Mouse (Mus musculus): ENCODE measurements at regions not wholly inside any gene's neighbourhood (a gene's known extent, or its start where the extent isn't known, plus 50 kb on each side); places are given as distances from the start of the nearest gene placed in this dataset.

DNA sequence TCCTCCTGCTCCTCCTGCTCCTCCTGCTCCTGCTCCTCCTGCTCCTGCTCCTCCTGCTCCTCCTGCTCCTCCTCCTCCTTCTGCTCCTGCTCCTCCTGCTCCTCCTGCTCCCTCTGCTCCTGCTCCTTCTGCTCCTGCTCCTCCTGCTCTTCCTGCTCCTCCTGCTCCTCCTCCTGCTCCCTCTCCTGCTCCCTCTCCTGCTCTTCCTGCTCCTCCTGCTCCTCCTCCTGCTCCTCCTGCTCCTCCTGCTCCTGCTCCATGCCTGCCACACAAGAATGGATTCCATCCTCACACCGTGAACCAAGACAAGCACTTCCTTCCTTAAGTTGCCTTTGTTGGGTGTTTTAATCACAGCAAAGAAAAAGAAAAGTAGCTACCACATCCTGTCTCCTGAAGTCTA, 144.4 kb upstream of the A230072I06Rik start:
- DNase-seq: no peak
- intact Hi-C loops (cut with DNase I): no loop called here

DNA sequence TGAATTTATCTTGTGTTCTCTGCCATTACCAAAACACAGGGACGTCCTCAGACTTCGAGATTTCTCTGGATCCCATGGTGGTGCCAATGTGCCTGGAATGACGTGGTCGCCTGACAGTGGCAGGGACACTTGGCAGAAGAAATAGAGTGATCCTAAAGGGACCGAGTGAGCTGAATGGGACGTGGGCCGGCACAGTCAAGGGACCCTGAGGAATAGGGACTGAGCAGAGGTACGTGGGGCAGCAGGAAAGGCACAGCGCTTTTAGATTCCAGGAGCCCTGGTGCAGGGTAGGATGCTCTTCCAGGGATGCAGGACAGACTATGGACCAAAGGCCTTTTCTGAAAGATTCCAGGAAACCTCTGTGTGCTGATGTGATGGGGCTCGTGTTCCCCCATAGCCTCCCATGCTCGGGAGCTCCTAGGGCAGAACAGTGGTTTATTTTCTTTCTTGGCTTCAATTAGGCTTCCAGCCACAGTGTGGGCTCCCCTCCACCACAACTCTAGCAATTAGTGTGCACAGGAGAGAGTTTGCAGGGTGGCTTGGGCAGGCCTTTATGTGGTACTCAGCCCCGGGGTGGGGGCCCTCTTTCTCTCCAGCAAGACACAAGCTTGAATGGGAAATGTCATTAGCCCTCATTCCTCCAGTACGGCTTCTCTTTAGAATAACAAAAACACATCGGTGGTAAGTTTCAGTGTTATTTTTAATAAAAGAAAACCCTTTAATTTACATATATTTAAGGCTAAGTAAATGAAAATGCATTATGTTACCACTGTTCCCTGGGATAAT, 143.0 kb upstream of the A230072I06Rik start:
- DNase-seq: no peak
- intact Hi-C loops (cut with DNase I): no loop called here

DNA sequence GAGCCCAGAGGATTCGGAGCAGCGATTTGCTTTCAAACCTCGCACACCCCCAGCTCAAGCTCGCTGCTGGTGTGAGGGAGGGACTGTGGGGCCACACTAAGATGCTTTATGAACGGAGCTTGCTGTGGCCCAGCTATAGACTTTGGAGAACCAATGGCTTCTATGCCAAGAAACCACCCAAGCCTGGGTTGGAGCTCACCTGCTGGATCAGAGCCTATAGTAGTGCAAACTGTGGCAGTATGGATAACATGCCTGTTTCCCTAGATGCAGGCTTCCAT, 142.5 kb upstream of the A230072I06Rik start:
- intact Hi-C loops (cut with DNase I): no loop called here
- no peak for DNase-seq

DNA sequence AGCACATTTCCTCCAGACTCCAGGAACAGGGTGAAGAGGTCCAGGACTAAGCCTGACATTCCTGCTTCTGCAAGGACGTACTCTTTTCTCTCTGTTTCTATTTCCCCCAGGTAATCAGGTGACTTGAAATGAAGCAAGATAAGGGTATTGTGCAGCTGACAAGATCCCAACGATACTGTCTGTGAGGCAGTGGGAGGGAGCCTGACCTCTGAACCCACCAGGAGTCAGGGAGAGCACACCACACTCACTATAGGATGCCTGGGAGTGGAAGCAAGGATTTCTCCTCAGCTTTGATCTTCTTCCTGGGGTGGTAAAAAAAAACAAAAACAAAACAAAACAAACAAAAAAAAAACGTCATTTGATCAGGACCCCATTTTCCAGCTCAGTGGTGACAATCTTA, 141.1 kb upstream of the A230072I06Rik start:
- DNase-seq: no peak

DNA sequence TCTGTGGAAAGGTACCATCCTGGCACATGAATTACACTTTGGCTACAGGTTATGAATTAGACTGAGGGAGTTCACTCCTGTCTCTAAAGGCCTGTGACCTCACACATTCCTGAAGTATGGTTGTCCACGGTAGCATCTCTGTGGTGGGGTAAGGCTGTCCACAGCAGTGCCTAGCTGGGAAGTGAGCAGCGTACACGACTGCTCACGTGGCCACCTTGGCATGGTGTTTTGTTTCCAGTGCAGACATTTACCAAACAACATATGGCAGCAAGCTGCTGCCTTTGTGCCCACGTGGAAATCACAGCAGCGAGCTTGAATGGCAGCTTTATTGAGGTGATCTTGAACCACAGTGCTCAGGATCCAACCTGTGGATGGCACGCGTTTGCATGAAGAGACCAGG, 140.7 kb upstream of the A230072I06Rik start:
- intact Hi-C loops (cut with DNase I): no loop called here
- DNase-seq: no peak

More for the DNA sequence above, 141.1 kb upstream of the A230072I06Rik start:
- intact Hi-C loops (cut with DNase I): no loop called here

DNA sequence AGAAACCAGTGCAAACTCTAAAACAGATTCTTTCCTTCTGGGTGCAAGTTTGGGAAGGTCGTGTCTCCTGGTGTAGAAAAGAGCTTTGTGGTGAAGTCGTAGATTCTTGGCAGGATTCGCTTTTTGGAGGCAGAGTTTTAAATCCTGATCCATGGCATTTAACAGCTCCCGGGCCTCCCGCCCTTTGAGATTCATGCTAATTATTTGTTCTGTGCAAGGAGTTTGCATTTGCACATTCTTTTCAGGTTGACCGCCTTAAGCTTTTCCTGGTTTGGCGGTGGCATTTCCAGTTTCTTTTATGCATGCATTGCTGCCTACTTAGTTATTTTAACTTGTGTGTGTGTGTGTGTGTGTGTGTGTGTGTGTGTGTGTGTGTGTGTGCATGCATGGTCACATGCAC, 126.9 kb upstream of the A230072I06Rik start:
- intact Hi-C loops (cut with DNase I): no loop called here
- DNase-seq: no peak

DNA sequence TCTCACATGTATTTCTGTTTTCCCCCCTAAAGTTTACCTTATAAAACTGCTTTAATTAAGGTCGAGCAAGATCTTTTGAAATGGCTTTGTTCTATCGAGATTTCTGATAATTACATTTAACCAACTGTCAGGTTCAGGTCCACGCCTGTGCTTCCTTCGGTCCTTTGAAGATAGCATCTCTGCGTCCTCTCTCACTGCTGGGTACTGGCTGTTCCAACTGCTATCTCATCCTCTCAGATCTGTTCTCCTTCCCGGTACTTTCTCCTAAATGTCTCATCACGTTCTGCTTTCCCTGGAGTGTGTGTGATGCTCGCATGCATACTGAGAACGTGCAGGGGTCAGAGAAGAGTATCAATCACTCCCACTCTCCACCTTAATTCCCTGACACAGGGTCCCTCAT, 125.8 kb upstream of the A230072I06Rik start:
- no peak for DNase-seq
- intact Hi-C loops (cut with DNase I): no loop called here

DNA sequence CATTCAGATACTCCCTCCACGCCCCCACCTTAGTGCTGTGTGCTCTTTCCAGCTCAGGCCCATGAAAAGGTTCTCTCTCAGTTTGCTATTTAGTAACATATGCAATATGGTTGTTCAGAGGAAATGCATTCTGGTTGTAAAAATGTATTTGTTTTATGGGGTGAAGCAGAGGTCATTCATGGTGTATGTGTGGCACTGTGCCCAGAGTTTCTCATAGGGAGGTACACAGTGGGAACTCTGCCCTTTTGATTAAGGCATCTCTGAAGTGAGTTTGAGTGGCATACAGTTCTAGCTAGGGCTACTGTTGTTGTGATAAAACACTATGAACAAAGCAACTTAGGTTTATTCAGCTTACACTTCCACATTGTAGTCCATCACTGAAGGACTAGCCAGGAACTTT, 121.7 kb upstream of the A230072I06Rik start:
- intact Hi-C loops (cut with DNase I): no loop called here
- DNase-seq: no peak

DNA sequence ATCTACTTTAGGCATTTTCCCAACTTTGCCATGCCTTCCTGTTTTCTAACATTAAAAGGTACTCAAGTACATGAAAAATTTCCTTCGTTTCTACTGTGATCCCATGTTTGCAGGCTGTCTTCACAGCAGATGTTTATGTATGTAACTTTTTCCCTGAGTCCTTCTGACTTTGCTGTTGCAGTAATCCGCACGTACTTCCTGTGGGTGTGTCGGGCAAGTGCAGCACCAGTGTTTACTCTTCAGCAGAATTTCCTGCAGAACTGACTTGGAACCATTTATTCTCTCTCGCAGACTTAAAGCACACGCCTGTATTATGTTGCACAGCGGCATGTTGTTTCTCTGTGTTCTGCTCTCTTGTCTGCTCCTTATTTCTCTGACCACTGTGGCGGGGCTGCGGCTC, 120.4 kb upstream of the A230072I06Rik start:
- intact Hi-C loops (cut with DNase I): no loop called here
- DNase-seq: no peak

DNA sequence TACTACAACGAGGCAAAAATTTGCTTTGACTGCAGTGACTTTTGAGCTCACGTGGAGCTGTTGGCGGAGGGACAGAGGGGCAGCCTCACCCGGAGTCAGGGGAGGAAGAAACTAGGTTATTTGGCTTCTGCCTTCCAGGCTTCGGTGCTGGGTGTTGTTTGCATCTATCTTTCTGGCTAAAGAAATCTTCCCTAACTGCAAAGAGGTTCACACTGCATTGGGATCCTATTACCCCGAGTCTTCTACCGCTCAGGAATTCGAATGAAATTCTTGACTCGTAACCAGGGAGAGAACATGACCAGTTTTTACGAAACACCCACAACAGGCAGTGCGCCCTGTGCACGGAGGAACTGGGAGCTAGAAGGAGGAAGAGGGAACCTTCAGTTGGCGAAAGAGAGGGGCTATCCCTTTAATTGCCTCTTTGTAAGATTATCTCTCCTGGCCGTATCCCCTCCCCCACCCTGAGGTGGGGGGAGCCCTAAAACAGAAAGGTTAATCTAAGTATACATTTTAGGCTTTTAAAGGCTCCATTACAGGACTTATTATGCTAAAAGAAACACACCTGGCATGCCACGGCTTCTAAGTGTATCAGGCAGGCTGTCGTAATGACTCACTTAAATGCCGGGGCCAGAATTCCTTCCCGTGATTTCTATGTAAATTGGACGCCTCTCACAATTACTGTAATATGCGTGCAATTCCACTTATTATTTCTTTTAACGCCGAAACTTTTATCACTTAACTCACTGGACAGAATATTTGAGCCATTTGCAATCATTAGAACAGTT, 115.5 kb upstream of the A230072I06Rik start:
- intact Hi-C loops (cut with DNase I): no loop called here
- DNase-seq: no peak

DNA sequence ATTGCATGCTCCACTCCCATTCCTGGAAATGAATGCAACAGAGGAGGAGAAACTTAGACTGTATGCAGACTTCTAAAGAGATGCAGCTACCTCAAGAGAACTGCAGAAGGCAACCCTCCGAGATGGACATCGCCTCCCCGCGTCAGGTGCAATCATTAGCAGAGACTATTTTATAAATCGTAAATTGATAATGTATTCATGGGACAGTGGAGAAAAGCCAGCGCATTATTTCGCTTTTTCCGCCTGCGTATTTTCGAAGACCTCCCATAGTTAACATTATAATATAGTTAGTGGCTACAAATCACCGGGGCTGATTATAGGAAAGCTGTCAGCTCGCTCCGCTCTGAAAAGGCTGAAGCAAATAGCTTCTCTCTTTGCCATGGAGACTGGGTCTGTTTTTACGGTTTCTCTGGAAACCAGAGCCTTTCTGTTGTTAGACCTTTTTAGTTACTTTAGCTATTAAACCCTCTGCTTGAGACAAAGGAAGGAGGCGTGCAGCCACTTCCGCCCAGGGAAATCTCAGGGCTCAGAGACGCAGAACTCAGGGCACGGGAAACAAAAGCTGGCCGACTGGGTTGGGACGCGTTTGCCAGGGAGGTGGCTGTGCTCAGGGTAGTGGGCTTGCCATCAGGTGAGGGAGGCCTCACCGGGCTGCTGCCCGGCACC, 113.0 kb upstream of the A230072I06Rik start:
- DNase-seq: no peak
- intact Hi-C loops (cut with DNase I): no loop called here

DNA sequence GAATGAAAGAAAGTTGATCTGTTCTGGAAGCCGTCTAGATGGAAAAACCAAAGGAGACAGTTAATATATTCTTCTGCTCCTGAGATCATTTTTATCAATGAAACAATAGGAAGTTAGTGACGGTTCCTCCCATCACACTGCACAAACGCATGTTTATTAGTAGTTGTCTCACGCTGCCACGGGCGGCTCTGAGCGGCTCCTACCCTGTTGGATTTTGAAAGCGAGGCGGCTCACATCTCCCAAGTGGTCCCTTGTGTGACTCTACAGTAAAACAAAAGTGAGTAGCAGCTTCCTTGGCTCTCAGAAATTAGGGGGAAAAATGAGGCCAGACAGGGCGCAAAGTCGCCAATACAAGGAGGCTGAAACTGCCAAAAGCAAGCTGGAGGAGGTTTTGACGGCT, 106.8 kb upstream of the A230072I06Rik start:
- no peak for DNase-seq
- intact Hi-C loops (cut with DNase I): no loop called here

DNA sequence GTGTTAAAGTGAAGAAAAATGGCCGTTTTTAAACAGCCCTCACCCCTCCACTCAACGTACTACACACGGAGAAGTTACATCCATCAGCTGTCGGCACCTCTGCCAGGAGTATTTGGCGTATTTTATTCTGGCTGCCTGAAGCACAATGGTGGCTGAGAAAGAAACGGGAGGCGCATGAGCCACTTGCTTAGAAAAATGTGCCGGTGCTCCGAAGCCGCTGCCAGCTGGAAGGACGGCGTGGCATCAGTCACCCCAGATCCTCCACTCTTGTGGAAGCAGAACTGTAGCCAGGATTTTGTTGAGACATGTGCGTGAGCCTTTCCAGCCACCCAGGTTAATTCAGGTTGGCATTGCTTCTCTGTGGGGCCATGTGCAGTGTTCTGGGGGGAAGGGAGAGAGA, 103.1 kb upstream of the A230072I06Rik start:
- intact Hi-C loops (cut with DNase I): no loop called here
- no peak for DNase-seq

DNA sequence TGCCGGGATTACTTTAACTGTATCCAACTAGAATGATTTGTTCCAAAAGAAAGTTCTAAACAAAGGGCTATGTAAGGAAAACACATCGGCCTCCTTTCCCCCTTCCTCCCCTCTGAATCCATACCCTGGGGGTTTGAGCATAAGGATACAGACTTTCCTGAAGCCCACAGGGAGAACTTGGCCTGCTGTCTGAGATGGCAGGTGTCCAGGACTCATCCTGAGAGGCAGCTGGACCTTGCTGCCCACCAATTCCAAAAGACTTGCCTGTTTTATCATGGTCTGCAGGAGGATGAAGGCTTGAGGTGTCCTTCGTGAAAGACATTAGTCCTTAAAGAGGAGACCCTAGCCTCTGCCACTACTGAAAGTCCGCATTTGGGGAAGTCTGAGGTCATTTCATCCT, 94.0 kb upstream of the A230072I06Rik start:
- no peak for DNase-seq
- intact Hi-C loops (cut with DNase I): no loop called here

DNA sequence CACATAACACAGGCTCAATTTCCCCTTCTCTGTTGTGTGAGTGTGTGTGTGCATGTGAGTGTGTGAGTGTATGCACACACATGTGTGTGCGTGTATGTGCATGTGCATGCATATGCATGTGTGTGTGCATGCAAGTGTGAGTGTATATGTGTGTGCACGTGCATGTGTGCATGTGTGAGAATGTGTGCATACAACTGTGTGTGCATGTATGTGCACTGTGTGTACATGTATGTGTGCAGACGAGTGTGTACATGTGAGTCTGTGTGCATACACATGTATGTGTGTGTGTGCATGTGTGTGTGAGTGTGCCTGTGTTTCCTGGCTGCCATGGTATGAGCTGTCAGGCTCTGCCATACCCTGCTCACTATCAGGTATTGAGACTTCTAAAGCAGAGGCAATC, 91.3 kb upstream of the A230072I06Rik start:
- intact Hi-C loops (cut with DNase I): no loop called here
- no peak for DNase-seq

DNA sequence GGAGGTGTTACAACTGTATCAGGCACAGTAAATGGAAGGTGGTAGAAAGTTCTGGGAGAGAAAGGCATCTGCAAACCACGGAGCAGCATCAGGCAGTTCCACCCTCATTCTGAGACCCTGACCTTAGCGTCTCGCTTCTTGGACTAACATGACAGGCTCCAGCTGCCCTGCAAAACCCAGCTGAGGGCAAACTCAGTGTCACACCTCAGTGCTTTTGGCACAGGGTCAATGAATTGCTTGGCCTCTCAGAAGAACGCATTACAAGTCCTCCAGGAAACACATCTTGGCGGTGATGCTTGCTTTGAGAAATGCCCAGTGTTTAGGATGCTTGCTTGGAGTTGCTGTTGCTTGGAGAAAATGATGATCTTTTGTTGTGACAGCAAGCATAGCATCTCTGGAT, 90.2 kb upstream of the A230072I06Rik start:
- DNase-seq: no peak
- intact Hi-C loops (cut with DNase I): no loop called here

DNA sequence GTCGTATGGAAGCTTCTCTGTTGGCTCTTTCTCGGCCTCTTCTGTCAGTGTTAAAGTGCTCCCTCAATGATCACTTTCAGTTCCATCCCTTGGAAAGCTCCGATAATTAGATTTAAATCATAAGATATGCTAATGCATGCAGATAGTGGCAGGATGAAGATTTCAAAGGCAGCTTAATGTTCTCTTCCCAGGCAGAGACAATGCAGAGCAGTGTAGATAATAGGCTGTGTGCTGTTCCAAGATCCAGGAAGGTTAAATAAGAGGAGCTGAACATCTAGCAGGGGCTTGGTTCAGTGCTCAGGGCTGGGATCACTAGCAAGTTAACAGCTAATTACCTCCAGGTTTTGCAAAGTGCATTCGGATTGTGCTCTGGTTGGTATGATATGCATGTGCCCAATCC, 89.7 kb upstream of the A230072I06Rik start:
- DNase-seq: no peak
- intact Hi-C loops (cut with DNase I): no loop called here

DNA sequence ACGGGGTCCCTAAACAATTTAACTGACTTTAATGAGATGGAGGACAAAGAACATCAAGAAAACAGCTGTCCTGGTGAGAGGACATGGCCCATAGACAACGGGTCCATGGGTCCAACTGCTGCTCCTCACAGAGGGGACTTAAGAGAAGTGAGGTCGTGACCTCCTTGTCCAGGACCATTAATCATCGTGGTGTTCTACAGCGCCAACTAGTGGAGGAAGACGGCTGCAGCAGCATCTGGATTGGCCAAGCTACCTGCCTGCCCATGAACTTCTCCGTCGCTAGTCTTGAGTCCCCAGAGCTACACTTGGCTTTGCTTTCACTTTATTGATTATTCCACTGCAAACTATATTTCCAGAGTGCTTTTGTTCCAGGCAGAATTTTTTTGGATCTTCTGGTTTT, 86.6 kb upstream of the A230072I06Rik start:
- intact Hi-C loops (cut with DNase I): no loop called here

DNA sequence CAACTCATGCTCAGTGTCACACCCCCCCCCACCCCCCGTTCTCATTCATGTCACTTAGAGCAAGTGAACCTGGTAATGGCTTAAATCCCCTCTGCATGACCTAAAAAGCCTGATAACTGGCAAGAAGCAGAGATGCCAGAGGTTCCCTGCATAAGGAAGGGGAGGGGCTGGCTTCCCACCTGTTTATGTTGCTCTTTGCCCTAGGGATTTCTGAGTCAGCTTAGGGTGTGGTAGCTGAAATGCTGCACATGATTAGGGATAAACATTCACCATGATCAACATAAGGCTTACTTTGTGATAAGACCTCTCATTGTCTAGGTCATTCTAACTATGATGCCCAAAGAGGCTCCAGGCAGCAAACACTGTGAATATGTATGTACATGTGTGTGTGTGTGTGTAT, 72.7 kb upstream of the A230072I06Rik start:
- intact Hi-C loops (cut with DNase I): no loop called here

More for the DNA sequence above, 86.6 kb upstream of the A230072I06Rik start:
- DNase-seq: no peak

DNA sequence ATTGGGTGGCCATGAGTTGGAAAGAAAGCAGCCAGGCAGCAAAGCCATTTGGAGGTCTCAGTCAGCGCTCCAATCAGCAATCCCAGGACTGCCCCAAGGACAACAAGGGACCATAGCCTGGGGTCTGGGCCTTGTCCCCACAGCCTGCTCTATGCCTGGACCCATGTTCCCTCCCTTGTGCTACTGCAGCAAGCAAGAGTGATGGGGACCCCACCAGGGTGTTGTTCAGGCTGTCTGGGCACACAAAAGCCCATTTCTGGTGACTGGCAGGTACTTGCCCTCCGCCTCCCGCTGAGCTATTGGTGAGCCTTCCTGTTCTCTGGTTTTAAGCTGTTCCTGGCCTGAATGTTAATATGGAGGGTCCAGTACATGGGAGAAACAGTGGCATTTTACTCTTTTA, 71.2 kb upstream of the A230072I06Rik start:
- intact Hi-C loops (cut with DNase I): no loop called here
- no peak for DNase-seq

More for the DNA sequence above, 72.7 kb upstream of the A230072I06Rik start:
- no peak for DNase-seq

DNA sequence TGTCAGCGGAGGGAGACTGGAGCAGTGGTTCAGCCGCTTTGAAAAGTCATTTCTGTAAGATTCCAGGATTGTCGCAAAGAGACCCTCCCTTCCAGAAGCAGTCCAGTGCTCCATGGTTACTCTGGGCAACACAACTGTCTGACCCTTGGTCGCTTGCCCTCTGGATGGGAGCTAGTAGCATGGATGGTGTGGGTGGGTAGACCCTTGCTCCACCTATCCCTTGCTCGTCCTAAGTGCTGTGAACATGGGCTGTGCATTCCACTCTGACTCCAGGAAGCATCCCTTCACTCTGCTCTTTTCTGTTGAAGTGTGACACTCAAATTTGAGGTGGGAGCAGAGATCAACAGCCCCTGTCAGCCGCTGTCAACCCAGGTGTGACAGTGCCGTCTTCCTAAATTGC, 64.8 kb upstream of the A230072I06Rik start:
- intact Hi-C loops (cut with DNase I): no loop called here
- no peak for DNase-seq
